Mouse (Mus musculus) cerebellum, postnatal 14 days (tissue): Measurements from ENCODE around the gene Phactr3.
"Not testable (repeated sequence)": the region's sequence is repeated elsewhere in the genome, so short reads cannot be mapped to it uniquely, and the experiment has no call there.

ENCODE experiments used
- DNase-seq, 2 experiments: peaks; one replicate each; pipeline ENCODE4 v3.0.0; 2021; ENCODE audit warnings: mixed read lengths in 2 of 2

Phactr3 gene

DNA sequence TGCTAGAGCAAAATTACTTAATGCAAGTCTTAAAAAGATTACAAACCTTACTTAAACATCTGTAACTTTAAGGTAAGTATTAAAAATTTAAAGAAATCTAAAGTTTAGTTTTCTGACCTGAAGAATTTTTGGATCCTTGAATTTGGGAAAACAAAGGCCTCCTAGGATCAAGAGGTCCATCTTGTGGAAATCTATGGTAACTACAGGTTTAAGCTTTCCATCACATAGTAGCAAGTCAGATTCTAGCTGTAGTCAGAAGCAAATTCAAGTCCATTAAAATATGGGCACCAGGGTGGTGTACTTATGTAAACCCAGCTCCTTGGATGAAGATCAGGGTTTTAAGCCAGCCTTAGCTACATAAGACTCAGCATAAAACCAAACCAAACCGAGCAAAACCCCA lies 219.1 kb downstream of the Phactr3 start:
- peak in 1 of 2 experiments; percentile 33 for DNase-seq

DNA sequence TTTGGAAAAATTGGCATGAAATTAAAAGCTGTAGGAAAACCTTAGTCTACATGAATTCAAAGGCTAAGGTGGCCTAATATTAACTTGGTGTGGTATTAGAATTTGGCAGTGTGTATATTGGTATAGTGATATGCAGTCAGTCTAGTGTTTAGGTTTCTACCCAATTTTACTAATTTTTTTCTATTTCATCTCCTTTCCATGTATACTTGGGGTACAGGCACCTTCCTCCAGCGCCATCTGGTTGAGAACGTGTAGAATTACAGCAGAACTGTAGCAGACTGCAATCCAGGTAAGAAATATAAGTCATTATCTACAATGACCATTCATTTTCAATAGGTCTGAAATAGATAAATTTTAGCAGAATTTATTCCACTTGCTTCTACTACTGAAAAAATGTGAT lies 220.3 kb downstream of the Phactr3 start:
- peak; percentile 35 to 44 for DNase-seq

DNA sequence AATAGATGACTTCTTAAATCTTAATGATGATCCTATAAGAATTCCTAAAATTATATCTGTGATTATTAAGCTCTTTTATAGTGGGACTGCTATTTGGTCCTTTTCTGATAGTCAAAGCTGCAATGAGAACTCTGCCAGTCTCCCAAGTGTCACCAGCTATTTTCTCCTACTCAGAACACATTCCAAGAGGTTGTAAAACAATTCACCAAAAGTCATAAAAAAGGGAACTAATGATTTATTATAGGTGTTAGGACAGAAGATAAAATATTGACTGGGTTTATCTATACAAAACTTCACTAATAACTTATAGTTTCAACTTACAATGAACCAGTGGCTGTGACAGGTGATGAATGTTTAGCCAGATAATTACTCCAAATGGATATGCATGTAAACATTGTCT lies 223.3 kb downstream of the Phactr3 start:
- DNase-seq, result not testable (repeated sequence)

DNA sequence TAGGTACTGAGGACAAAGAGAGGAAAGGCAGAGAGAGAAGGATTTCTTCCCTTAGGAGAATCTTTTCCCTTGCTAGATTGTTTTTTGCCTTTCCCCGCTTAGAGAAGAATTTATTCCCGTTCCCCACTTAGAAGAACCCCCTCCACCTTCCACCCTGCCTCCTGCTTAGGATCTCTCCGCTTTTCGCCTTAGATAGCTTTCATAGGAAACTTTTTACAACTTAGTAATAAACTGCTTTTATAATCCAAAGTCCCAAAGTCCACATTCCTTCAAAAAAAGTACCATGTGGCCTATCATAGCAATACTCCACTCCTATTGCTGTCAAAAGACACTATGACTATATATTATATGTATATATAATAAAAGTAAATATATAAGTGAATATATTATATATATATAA lies 223.8 kb downstream of the Phactr3 start:
- no peak for DNase-seq
